Mouse (Mus musculus) gastrocnemius, postnatal 14 days (tissue): ENCODE measurements at regions not wholly inside any gene's neighbourhood (a gene's known extent, or its start where the extent isn't known, plus 50 kb on each side); places are given as distances from the start of the nearest gene placed in this dataset.

Experiments
- DNase-seq: peaks from one replicate; pipeline ENCODE4 v3.0.0; 2021; ENCODE audit warnings: mixed read lengths
- intact Hi-C: fragments of 180-260 bp; cut with DNase I; formaldehyde crosslinking; loops from one replicate; pipeline ENCODE4 v1.15.1; 2025; ENCODE audit warnings: low total_unique reads

DNA sequence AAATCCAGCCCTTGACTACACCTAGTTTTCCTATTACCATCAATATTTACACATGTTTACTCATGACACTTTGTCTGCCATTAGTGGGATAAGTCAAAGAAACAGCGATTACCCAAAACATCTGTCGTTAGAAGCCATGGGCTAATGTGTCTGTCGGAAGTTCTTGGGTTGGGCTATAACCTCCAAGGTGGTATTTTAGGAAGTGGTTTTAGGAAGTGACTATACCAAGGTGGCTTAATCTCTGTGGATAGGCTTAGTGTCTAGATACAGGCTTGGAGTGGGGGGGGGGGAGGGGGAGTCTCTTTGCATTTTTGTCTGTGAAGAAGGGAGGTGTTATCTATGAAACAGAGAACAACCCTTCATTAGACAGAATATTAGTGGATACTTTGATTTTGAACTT, 90.1 kb upstream of the Hhip start:
- intact Hi-C loops, result no loop called here
- no peak for DNase-seq

DNA sequence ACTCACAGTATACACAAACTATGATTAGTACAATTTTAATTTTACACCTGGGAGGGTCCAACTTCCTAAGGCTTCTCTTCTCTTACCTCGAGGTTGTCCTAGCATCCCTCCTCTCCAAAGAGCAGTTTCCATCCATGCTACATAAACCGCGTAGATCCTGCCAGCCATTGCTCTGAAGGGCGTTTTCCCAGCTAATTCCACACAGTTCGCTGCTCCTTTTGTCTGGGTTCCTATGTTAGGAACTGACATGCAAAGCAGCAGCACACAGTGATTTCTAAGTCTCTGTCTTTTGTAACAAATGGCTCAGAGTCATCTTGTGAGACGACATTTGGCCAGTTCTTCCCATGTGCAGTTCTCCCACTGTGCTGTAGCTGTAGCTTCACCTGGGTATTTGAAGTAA, 80.7 kb upstream of the Hhip start:
- intact Hi-C loops, result no loop called here

DNA sequence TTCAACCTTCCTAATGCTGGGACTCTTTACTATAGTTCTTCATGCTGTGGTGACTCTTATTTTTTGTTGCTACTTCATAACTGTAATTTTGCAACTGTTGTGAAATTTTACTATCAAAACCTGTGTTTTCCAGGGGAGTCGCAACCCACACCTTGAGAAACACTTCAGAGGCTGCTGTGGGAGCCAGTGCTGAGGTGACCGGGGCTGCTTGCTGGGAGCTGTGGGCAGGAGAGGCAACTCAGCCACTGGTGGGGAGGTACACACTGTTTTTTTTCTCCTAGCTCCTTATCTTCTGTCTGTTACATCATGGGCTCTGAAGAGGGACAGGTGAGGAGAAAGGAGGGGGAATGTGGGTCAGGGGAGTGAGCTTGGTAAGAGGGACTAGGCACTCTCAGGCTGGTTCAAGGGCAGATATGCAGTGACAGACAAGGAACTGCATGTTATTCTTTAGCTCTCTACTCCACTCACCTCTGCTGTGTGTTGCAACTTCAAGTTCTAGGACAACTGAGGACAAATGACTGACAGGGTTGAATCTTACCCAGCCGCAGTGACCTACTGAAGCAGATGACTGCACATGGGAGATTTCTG, 62.7 kb upstream of the Hhip start:
- intact Hi-C loops, result no loop called here
- no peak for DNase-seq

More for the DNA sequence above, 80.7 kb upstream of the Hhip start:
- no peak for DNase-seq

DNA sequence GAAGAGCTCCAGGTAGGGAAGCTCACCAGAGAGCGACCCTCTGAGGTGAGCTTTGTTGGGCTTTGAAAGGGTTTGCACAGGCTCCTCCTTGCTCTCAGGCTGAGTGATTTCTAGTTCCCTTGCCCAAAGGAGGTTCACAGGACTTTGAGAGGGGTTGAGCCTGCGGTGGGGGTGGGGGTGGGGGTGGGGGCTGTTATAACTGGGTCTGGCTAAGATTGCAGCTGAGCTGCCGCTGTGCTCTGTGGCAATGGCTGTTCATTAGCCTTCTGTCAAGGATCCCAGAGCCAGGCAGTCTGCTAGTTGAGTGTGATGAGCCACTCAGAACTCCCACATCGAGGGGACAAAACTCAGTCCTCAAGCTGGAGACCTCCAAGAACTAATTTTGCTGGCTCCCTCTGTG, 59.5 kb upstream of the Hhip start:
- no peak for DNase-seq
- intact Hi-C loops, result no loop called here
